Mouse (Mus musculus): ENCODE data around the gene Syn3. TPM values are rescaled to one million over a fixed set of nuclear protein-coding genes. Genes with fewer than 3 reads are reported as not detected.

Syn3 gene
- polyA plus RNA-seq, 2 experiments = 1.9 to 2.0 TPM

GRCm38 (mm10) chr10:86342713-86343112 is 156.0 kb downstream of the Syn3 start:
- WGBS = 52% methylated on average over 7 of the region's 7 CpGs

DNA sequence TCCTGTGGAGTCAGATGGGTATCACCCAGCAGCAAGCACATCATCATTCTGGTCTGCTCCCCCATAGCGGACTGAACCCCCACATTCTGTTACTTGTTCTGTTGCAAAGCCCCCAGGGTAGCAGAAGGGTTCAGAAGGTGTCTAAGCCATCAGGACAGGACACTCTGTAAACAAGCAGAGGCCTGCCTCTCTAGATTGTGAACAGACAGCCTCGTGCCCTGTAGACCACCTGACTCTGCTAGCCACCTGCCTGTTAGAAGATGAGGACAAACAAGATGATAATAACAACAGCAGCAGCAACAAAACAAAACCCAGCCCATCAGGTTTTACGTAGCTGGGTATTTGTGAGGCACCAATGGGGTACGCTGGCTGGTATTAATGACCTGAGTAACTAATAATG is 156.5 kb downstream of the Syn3 start:
- Histone ChIP-seq H3K9ac (ENCODE audit: low read depth, low read length, severe bottlenecking) (no peak overlapping the region), H3K27ac (replicated peaks; ENCODE audit: low read depth, low read length) (no peak overlapping the region), H3K4me3 (replicated peaks; ENCODE audit: low read length) (no peak overlapping the region), H3K9me3 (ENCODE audit: control insufficient read depth, low read length) (no peaks in the 10 kb centered on the region), H3K4me1 (ENCODE audit: control insufficient read depth, insufficient read depth, low read length) (peaks cover 43% of the 10 kb centered on the region), H3K27me3 (ENCODE audit: control insufficient read depth, insufficient read depth, low read length) (no peaks in the 10 kb centered on the region), H3K36me3 (ENCODE audit: control insufficient read depth, insufficient read depth, low read length) (peaks cover 40% of the 10 kb centered on the region), H3K4me2 (replicated peaks; ENCODE audit: low read depth, low read length, severe bottlenecking) (no peak overlapping the region)
- TF ChIP-seq POLR2A (IDR thresholded peaks at IDR 0.05; ENCODE audit: borderline replicate concordance, extremely low read depth, insufficient read depth, insufficient read length) = no peak
- 75% methylated on average over 4 of the region's 4 CpGs for WGBS
- ATAC-seq (ENCODE audit: low FRiP score, low read depth) = no peak
- DNase-seq (ENCODE audit: low spot score) = no peak

More at GRCm38 (mm10) chr10:86342713-86343112, 156.0 kb downstream of the Syn3 start:
- H3K4me2 ChIP-seq (replicated peaks; ENCODE audit: low read depth, low read length, severe bottlenecking) = no peak overlapping the region
- peaks cover 42% of the 10 kb centered on the region for H3K36me3 ChIP-seq (ENCODE audit: control insufficient read depth, insufficient read depth, low read length)
- H3K27ac ChIP-seq (replicated peaks; ENCODE audit: low read depth, low read length) = no peak overlapping the region
- no peak overlapping the region for H3K4me3 ChIP-seq (replicated peaks; ENCODE audit: low read length)
- H3K9ac ChIP-seq (ENCODE audit: low read depth, low read length, severe bottlenecking) = no peak overlapping the region
- TF ChIP-seq POLR2A (IDR thresholded peaks at IDR 0.05; ENCODE audit: borderline replicate concordance, extremely low read depth, insufficient read depth, insufficient read length) = no peak
- peaks cover 37% of the 10 kb centered on the region for H3K4me1 ChIP-seq (ENCODE audit: control insufficient read depth, insufficient read depth, low read length)
- ATAC-seq (ENCODE audit: low FRiP score, low read depth) (no peak), DNase-seq (ENCODE audit: low spot score) (no peak)
- H3K9me3 ChIP-seq (ENCODE audit: control insufficient read depth, low read length) = no peaks in the 10 kb centered on the region
- no peaks in the 10 kb centered on the region for H3K27me3 ChIP-seq (ENCODE audit: control insufficient read depth, insufficient read depth, low read length)

GRCm38 (mm10) chr10:86341589-86341988 is 157.1 kb downstream of the Syn3 start:
- peak; percentile 13 for DNase-seq (ENCODE audit: low spot score)

DNA sequence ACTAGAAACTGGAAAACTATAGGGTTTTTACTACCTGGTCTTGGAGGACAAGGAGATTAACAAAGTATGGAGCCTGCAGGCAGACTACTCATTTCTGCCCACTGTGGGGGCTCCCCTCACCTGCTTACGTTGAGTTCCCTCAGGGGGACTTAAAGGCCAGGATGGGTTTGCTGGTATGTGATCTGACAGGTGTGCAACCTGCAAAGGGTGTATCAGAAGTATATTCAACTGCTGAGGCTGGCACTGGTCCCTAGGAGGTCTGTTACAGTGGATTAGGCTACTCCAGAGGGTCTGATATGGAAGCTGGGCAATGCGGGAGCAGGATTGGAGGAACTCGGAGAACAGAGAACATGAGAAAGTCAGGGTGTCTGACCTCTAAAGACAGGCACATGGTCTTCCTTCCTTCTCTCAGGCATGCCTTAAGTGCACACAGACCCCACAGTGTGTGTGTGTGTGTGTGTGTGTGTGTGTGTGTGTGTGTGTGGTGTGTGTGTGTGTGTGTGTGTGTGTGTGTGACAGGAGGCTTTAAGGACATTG is 157.6 kb downstream of the Syn3 start:
- H3K36me3 ChIP-seq (ENCODE audit: control insufficient read depth, insufficient read depth, low read length) = peaks cover 30% of the 10 kb centered on the region
- H3K27ac ChIP-seq (replicated peaks; ENCODE audit: low read depth, low read length) = no peak overlapping the region
- no peaks in the 10 kb centered on the region for H3K9me3 ChIP-seq (ENCODE audit: control insufficient read depth, low read length)
- ATAC-seq (ENCODE audit: low FRiP score, low read depth) = no peak
- H3K9ac ChIP-seq (ENCODE audit: low read depth, low read length, severe bottlenecking) = no peak overlapping the region
- H3K27me3 ChIP-seq (ENCODE audit: control insufficient read depth, insufficient read depth, low read length) = no peaks in the 10 kb centered on the region
- no peak overlapping the region for H3K4me3 ChIP-seq (replicated peaks; ENCODE audit: low read length)
- H3K4me2 ChIP-seq (replicated peaks; ENCODE audit: low read depth, low read length, severe bottlenecking) = no peak overlapping the region
- no peak for TF ChIP-seq POLR2A (IDR thresholded peaks at IDR 0.05; ENCODE audit: borderline replicate concordance, extremely low read depth, insufficient read depth, insufficient read length)
- 57% methylated on average over 3 of the region's 3 CpGs for WGBS
- no peak for DNase-seq (ENCODE audit: low spot score)
- H3K4me1 ChIP-seq (ENCODE audit: control insufficient read depth, insufficient read depth, low read length) = peaks cover 51% of the 10 kb centered on the region

More at GRCm38 (mm10) chr10:86341589-86341988, 157.1 kb downstream of the Syn3 start:
- Histone ChIP-seq H3K4me2 (replicated peaks; ENCODE audit: low read depth, low read length, severe bottlenecking) (no peak overlapping the region), H3K27me3 (ENCODE audit: control insufficient read depth, insufficient read depth, low read length) (no peaks in the 10 kb centered on the region), H3K27ac (replicated peaks; ENCODE audit: low read depth, low read length) (no peak overlapping the region), H3K36me3 (ENCODE audit: control insufficient read depth, insufficient read depth, low read length) (peaks cover 35% of the 10 kb centered on the region), H3K4me3 (replicated peaks; ENCODE audit: low read length) (no peak overlapping the region), H3K4me1 (ENCODE audit: control insufficient read depth, insufficient read depth, low read length) (peaks cover 48% of the 10 kb centered on the region), H3K9me3 (ENCODE audit: control insufficient read depth, low read length) (no peaks in the 10 kb centered on the region), H3K9ac (ENCODE audit: low read depth, low read length, severe bottlenecking) (no peak overlapping the region)
- WGBS = 36% methylated on average over 8 of the region's 8 CpGs
- no peak for ATAC-seq (ENCODE audit: low FRiP score, low read depth)
- TF ChIP-seq POLR2A (IDR thresholded peaks at IDR 0.05; ENCODE audit: borderline replicate concordance, extremely low read depth, insufficient read depth, insufficient read length) = no peak

GRCm38 (mm10) chr10:86340421-86340820 is 158.3 kb downstream of the Syn3 start:
- Histone ChIP-seq H3K36me3 (ENCODE audit: control insufficient read depth, insufficient read depth, low read length) (peaks cover 23% of the 10 kb centered on the region), H3K9ac (ENCODE audit: low read depth, low read length, severe bottlenecking) (no peak overlapping the region), H3K4me2 (replicated peaks; ENCODE audit: low read depth, low read length, severe bottlenecking) (no peak overlapping the region), H3K4me1 (ENCODE audit: control insufficient read depth, insufficient read depth, low read length) (peaks cover 52% of the 10 kb centered on the region), H3K9me3 (ENCODE audit: control insufficient read depth, low read length) (no peaks in the 10 kb centered on the region), H3K27ac (replicated peaks; ENCODE audit: low read depth, low read length) (no peak overlapping the region), H3K4me3 (replicated peaks; ENCODE audit: low read length) (no peak overlapping the region), H3K27me3 (ENCODE audit: control insufficient read depth, insufficient read depth, low read length) (no peaks in the 10 kb centered on the region)
- DNase-seq (ENCODE audit: low spot score) = no peak
- 72% methylated on average over 7 of the region's 7 CpGs for WGBS
- ATAC-seq (ENCODE audit: low FRiP score, low read depth) = no peak
- TF ChIP-seq POLR2A (IDR thresholded peaks at IDR 0.05; ENCODE audit: borderline replicate concordance, extremely low read depth, insufficient read depth, insufficient read length) = no peak
